Mouse (Mus musculus): Measurements from ENCODE around the gene Fer. TPM values are rescaled to one million over a fixed set of nuclear protein-coding genes. Genes with fewer than 3 reads are reported as not detected.
A peak's percentile ranks its signal among the peaks of the same experiment; 100 is the strongest.

The Fer gene
- polyA plus RNA-seq, 1 experiment from 2014 or later: 37.9 TPM

GRCm38 (mm10) chr17:64138036-64138717, 275.3 kb downstream of the Fer start:
- 92% methylated on average over 8 of the region's 8 CpGs for WGBS
- H3K4me1 ChIP-seq (replicated peaks): peaks cover 32% of the 10 kb centered on the region
- ATAC-seq (ENCODE audit: low FRiP score): no peak

DNA sequence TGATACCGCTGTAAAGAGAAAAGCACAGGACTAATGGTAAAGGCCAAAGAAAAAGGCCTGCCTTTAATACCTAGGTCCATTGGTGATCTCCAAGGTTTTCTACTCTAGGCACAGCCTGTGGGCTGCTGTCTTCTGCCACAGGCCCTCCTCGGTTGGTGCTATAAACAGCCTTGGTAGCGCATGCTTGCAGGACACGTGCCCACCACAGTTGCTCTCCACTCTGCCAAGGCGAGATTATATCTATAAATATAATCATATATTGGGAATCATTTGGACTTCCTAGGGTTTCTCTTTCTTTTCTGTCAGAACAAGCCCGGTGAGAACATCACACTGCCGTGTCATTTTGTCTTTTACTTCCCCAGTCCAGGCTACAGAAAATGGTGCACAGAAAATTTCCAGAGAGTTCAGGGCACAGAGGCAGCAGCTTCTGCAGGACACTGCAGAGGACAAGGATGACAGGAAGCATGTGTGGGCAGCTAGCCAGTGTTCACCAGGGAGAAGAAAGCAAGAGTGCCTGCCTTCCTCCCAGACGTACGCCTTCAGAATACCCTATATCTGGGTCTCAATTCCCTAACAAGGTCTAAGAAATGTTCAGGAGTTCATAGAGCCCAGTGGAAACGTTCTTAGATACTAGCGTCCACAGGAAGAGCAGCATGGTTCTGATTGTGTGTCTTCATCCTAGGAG, 276.5 kb downstream of the Fer start:
- 89% methylated on average over 11 of the region's 11 CpGs for WGBS
- Histone ChIP-seq H3K27me3 (no peaks in the 10 kb centered on the region), H3K4me3 (no peak overlapping the region), H3K4me2 (no peak overlapping the region), H3K36me3 (peaks cover 30% of the 10 kb centered on the region), H3K9me3 (no peaks in the 10 kb centered on the region), H3K27ac (0 out of 2 replicates have a peak overlapping the region, but pooled peaks have one; percentile 66), H3K9ac (no peak overlapping the region), H3K4me1 (replicated peaks) (peaks cover 32% of the 10 kb centered on the region)
- ATAC-seq (ENCODE audit: low FRiP score): no peak

More at GRCm38 (mm10) chr17:64138036-64138717, 275.3 kb downstream of the Fer start:
- Histone ChIP-seq H3K4me2 (no peak overlapping the region), H3K27ac (no peak overlapping the region), H3K4me3 (no peak overlapping the region), H3K9me3 (no peaks in the 10 kb centered on the region), H3K36me3 (peaks cover 22% of the 10 kb centered on the region), H3K9ac (no peak overlapping the region), H3K27me3 (no peaks in the 10 kb centered on the region)

DNA sequence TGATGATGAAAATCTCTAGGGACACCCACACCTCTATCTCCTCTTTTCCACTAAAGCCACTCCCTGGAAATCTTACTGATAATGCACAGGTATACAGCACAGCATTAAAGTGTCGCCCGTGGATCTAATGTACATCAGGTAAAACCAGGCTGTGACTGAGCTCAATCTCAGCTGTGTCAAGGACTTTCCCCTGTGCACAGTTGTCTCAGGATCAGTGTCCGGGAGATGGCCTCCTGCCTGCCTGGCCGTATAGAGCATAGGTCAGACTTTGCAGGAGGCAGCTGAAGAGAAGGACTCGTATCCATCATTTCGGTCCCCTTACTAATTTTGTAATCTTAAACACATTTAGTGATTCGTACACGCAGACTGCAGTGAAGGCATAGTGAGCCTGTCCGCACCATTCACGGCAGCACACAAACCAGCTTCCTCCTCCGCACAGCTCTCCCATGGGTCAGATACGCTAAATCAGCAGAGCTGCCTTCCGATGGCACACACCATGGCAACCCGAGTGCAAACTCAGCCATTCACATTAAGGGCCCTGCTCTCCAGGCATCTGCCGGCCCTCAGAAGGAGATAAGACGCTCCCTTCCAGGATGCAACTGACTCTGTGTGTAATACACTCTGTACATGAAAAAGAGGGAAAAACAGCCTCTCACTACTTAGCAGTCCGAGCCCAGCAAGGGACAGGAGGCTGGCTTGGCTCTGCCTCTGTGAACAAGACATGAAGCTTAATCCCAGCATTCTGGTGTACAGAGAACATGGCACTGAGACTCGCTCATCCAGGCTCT, 277.4 kb downstream of the Fer start:
- H3K9ac ChIP-seq: peak overlapping the region; percentile 35; the same call in 1 of the 2 replicates
- no peaks in the 10 kb centered on the region for H3K27me3 ChIP-seq
- H3K27ac ChIP-seq: peak overlapping the region; percentile 66
- no peak overlapping the region for H3K4me3 ChIP-seq
- H3K36me3 ChIP-seq: peaks cover 32% of the 10 kb centered on the region
- H3K4me2 ChIP-seq: 0 out of 2 replicates have a peak overlapping the region, but pooled peaks have one; percentile 18
- no peaks in the 10 kb centered on the region for H3K9me3 ChIP-seq
- peak; percentile 77 for ATAC-seq (ENCODE audit: low FRiP score)
- WGBS: 45% methylated on average over 18 of the region's 18 CpGs
- peaks cover 32% of the 10 kb centered on the region for H3K4me1 ChIP-seq (replicated peaks)

- peak; percentile 47; the same call in 1 of the 2 replicates for ATAC-seq (ENCODE audit: low FRiP score)
- no peaks in the 10 kb centered on the region for H3K27me3 ChIP-seq
- 66% methylated on average over 9 of the region's 9 CpGs for WGBS
- H3K4me1 ChIP-seq (replicated peaks): peaks cover 24% of the 10 kb centered on the region
- no peak overlapping the region for H3K9ac ChIP-seq
- no peak overlapping the region for H3K27ac ChIP-seq
- peaks cover 32% of the 10 kb centered on the region for H3K36me3 ChIP-seq
- H3K4me2 ChIP-seq: no peak overlapping the region
- no peaks in the 10 kb centered on the region for H3K9me3 ChIP-seq
- no peak overlapping the region for H3K4me3 ChIP-seq
Observed at GRCm38 (mm10) chr17:64141856-64142255, 279.0 kb downstream of the Fer start.

- 0 out of 2 replicates have a peak, but pooled peaks cover 6% of the 10 kb centered on the region for H3K9me3 ChIP-seq
- no peak overlapping the region for H3K27ac ChIP-seq
- H3K4me1 ChIP-seq (replicated peaks): peaks cover 6% of the 10 kb centered on the region
- H3K36me3 ChIP-seq: peaks cover 23% of the 10 kb centered on the region
- 81% methylated on average over 4 of the region's 4 CpGs for WGBS
- H3K27me3 ChIP-seq: no peaks in the 10 kb centered on the region
- ATAC-seq (ENCODE audit: low FRiP score): no peak
- H3K4me2 ChIP-seq: no peak overlapping the region
- H3K4me3 ChIP-seq: no peak overlapping the region
- no peak overlapping the region for H3K9ac ChIP-seq
Observed at GRCm38 (mm10) chr17:64146409-64146808, 283.5 kb downstream of the Fer start.

GRCm38 (mm10) chr17:64150717-64151116, 287.9 kb downstream of the Fer start:
- Histone ChIP-seq H3K4me1 (replicated peaks) (no peaks in the 10 kb centered on the region), H3K27ac (no peak overlapping the region), H3K9ac (no peak overlapping the region), H3K4me3 (no peak overlapping the region), H3K9me3 (0 out of 2 replicates have a peak, but pooled peaks cover 6% of the 10 kb centered on the region), H3K27me3 (no peaks in the 10 kb centered on the region), H3K4me2 (no peak overlapping the region), H3K36me3 (peaks cover 9% of the 10 kb centered on the region)
- 100% methylated on average over 1 of the region's 1 CpGs for WGBS
- no peak for ATAC-seq (ENCODE audit: low FRiP score)

- Histone ChIP-seq H3K27me3 (no peaks in the 10 kb centered on the region), H3K27ac (no peak overlapping the region), H3K9me3 (peaks cover 7% of the 10 kb centered on the region), H3K9ac (no peak overlapping the region), H3K4me2 (no peak overlapping the region), H3K36me3 (no peaks in the 10 kb centered on the region), H3K4me1 (replicated peaks) (peaks cover 3% of the 10 kb centered on the region; the same call in 1 of the 2 replicates), H3K4me3 (no peak overlapping the region)
- WGBS: 92% methylated on average over 5 of the region's 5 CpGs
- no peak for ATAC-seq (ENCODE audit: low FRiP score)
Observed at GRCm38 (mm10) chr17:64167731-64168130, 304.9 kb downstream of the Fer start.

- ATAC-seq (ENCODE audit: low FRiP score): no peak
- Histone ChIP-seq H3K36me3 (no peaks in the 10 kb centered on the region), H3K4me1 (replicated peaks) (peaks cover 3% of the 10 kb centered on the region; the same call in 1 of the 2 replicates), H3K9me3 (peaks cover 7% of the 10 kb centered on the region), H3K27ac (no peak overlapping the region), H3K4me3 (no peak overlapping the region), H3K9ac (no peak overlapping the region), H3K27me3 (no peaks in the 10 kb centered on the region), H3K4me2 (no peak overlapping the region)
- WGBS: 57% methylated on average over 5 of the region's 5 CpGs
Observed at GRCm38 (mm10) chr17:64170019-64170418, 307.2 kb downstream of the Fer start.

DNA sequence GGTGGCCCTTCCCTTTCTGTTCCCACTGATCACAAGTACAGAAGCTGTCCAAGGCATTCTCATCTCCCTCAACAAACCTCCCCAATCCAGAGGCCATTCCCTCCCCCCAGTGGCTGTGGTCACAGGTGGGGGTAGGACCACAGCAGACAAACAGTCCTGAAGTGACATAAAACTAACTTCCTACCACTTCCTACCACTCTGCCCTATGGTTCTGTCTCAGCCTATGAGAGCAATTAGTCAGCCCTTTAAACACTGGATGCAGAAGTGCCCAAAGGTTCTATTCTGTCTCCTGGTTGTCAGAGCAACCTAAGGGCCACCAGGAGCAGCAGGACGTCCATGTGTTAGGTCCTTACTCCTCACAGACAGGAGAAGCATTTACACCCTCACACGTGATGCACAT, 309.6 kb downstream of the Fer start:
- H3K4me3 ChIP-seq: no peak overlapping the region
- 81% methylated on average over 2 of the region's 2 CpGs for WGBS
- no peaks in the 10 kb centered on the region for H3K27me3 ChIP-seq
- H3K27ac ChIP-seq: no peak overlapping the region
- H3K9me3 ChIP-seq: peaks cover 3% of the 10 kb centered on the region; the same call in 1 of the 2 replicates
- no peak overlapping the region for H3K9ac ChIP-seq
- H3K4me2 ChIP-seq: no peak overlapping the region
- no peak for ATAC-seq (ENCODE audit: low FRiP score)
- H3K36me3 ChIP-seq: no peaks in the 10 kb centered on the region
- H3K4me1 ChIP-seq (replicated peaks): peaks cover 3% of the 10 kb centered on the region; the same call in 1 of the 2 replicates

DNA sequence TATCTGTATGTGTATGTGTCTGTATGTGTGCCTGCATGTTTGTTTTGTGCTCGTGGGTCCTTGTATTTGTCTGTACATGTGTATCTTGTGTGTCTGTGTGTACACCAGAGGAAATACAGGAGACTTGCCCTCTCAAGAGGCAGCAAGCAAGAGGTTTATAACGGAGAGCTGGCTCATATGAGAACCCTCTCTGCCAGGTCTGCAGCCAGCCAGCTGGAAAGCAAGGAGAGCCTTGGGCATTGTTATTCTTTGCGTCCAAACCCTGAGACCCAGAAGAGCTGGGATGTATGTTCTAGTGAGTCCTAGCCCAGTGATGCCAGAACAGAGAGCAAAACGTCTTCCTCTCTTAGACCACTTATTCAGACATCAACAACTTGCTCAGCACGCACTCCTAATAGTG, 317.7 kb downstream of the Fer start:
- Histone ChIP-seq H3K4me3 (no peak overlapping the region), H3K4me1 (replicated peaks) (0 out of 2 replicates have a peak, but pooled peaks cover 6% of the 10 kb centered on the region), H3K9ac (no peak overlapping the region), H3K36me3 (no peaks in the 10 kb centered on the region), H3K27ac (no peak overlapping the region), H3K27me3 (no peaks in the 10 kb centered on the region), H3K4me2 (no peak overlapping the region), H3K9me3 (no peaks in the 10 kb centered on the region)
- 85% methylated on average over 5 of the region's 5 CpGs for WGBS
- ATAC-seq (ENCODE audit: low FRiP score): no peak

DNA sequence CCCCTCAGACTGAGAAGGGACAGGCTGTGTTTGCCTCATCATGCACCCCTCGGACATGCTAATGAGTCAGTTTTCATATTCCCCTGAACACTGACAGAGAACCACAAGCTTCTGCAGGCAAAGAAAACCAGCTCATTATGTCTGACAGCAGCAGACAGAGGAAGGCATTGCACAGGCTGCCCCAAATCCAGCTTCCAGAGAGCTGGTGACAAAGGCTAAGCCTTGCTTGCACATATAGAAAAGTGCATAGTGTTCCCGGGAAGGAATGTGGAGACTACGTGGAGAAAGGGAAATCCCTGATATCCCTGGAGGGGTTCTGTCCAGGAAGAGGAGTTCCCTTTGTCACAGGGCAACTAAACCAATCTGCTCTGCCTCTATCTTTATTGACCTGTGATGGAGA, 318.4 kb downstream of the Fer start:
- H3K4me3 ChIP-seq: no peak overlapping the region
- H3K9ac ChIP-seq: no peak overlapping the region
- WGBS: 63% methylated on average over 3 of the region's 3 CpGs
- H3K36me3 ChIP-seq: no peaks in the 10 kb centered on the region
- 0 out of 2 replicates have a peak, but pooled peaks cover 6% of the 10 kb centered on the region for H3K4me1 ChIP-seq (replicated peaks)
- no peak for ATAC-seq (ENCODE audit: low FRiP score)
- no peaks in the 10 kb centered on the region for H3K9me3 ChIP-seq
- no peak overlapping the region for H3K4me2 ChIP-seq
- no peaks in the 10 kb centered on the region for H3K27me3 ChIP-seq
- H3K27ac ChIP-seq: peak overlapping the region; percentile 24; the same call in 1 of the 2 replicates

GRCm38 (mm10) chr17:64182599-64182998, 319.7 kb downstream of the Fer start:
- no peak for ATAC-seq (ENCODE audit: low FRiP score)
- no peak overlapping the region for H3K27ac ChIP-seq
- no peak overlapping the region for H3K4me3 ChIP-seq
- WGBS: 92% methylated on average over 3 of the region's 3 CpGs
- no peak overlapping the region for H3K4me2 ChIP-seq
- no peaks in the 10 kb centered on the region for H3K9me3 ChIP-seq
- 0 out of 2 replicates have a peak, but pooled peaks cover 6% of the 10 kb centered on the region for H3K4me1 ChIP-seq (replicated peaks)
- no peaks in the 10 kb centered on the region for H3K36me3 ChIP-seq
- H3K9ac ChIP-seq: no peak overlapping the region
- H3K27me3 ChIP-seq: no peaks in the 10 kb centered on the region

Measured in hindbrain, embryonic 13.5 days (tissue).